ENCODE assay signal across 8 mouse cellular contexts in genomic region chr2:170220871-170221369, GRCm38 (mm10).
DNase-seq lines count a peak whose midpoint lies in the region; ATAC-seq and TF ChIP-seq lines count a peak whose summit lies in the region.

No protein-coding gene starts in this region.

- H3K4me3 ChIP-seq in forebrain, postnatal 0 days (ENCODE audit: low read depth, low read length), result peak overlapping the region; percentile 28
- H3K4me3 ChIP-seq in hindbrain, embryonic 12.5 days, result peak overlapping the region; percentile 24
- peak overlapping the region; percentile 22; the same call in 1 of the 2 replicates for H3K4me3 ChIP-seq in limb, embryonic 11.5 days (ENCODE audit: low read depth, low read length)

- peak overlapping the region; percentile 83; the same call in 1 of the 2 replicates for H3K27ac ChIP-seq in forebrain, postnatal 0 days (ENCODE audit: low read depth, low read length)
- peak overlapping the region; percentile 96 for H3K27ac ChIP-seq in hindbrain, embryonic 12.5 days
- 0 out of 2 replicates have a peak overlapping the region, but pooled peaks have one; percentile 16 for H3K27ac ChIP-seq in limb, embryonic 11.5 days (replicated peaks; ENCODE audit: low read depth, low read length)

- H3K4me2 ChIP-seq in forebrain, postnatal 0 days (ENCODE audit: low read depth), result peak overlapping the region; percentile 68
- H3K4me2 ChIP-seq in hindbrain, embryonic 12.5 days (replicated peaks), result peak overlapping the region; percentile 58
- peak overlapping the region; percentile 74 for H3K4me2 ChIP-seq in limb, embryonic 11.5 days (ENCODE audit: low read depth, severe bottlenecking)

- DNase-seq in MEL-GATA-1-ER (ENCODE audit: extremely low read depth, low read depth), result peak; percentile 65
- peak; percentile 52 for DNase-seq in brain, adult 2 months (ENCODE audit: low read depth, low spot score)
- peak; percentile 80 for DNase-seq in forebrain, postnatal 0 days
- peak; percentile 70 for DNase-seq in limb, embryonic 11.5 days (ENCODE audit: low spot score)
- DNase-seq in mesoderm, embryonic 11.5 days (ENCODE audit: low read depth, low spot score), result peak; percentile 71
- peak; percentile 49 to 69 for DNase-seq in spleen, postnatal 36 days (ENCODE audit: low spot score in 2 of 2)
- no peak for DNase-seq in cerebellum, adult 18-20 months

- H3K9me3 ChIP-seq in forebrain, postnatal 0 days (ENCODE audit: low read length), result no peaks in the 10 kb centered on the region
- no peaks in the 10 kb centered on the region for H3K9me3 ChIP-seq in hindbrain, embryonic 12.5 days (replicated peaks)
- no peaks in the 10 kb centered on the region for H3K9me3 ChIP-seq in limb, embryonic 11.5 days (ENCODE audit: control insufficient read depth, low read length)

- no peak for TF ChIP-seq CTCF in forebrain, postnatal 0 days (IDR thresholded peaks at IDR 0.05; ENCODE audit: low read depth)

- peak; percentile 65 for ATAC-seq in forebrain, postnatal 0 days
- ATAC-seq in hindbrain, embryonic 12.5 days (ENCODE audit: low FRiP score), result no peak
- no peak for ATAC-seq in limb, embryonic 11.5 days (ENCODE audit: insufficient number of reproducible peaks, low FRiP score, low TSS enrichment, low read depth)

- H3K9ac ChIP-seq in forebrain, postnatal 0 days, result peak overlapping the region; percentile 43
- H3K9ac ChIP-seq in hindbrain, embryonic 12.5 days, result peak overlapping the region; percentile 42
- H3K9ac ChIP-seq in limb, embryonic 11.5 days (ENCODE audit: low read length), result no peak overlapping the region

- no peaks in the 10 kb centered on the region for H3K36me3 ChIP-seq in forebrain, postnatal 0 days (ENCODE audit: insufficient read depth)
- H3K36me3 ChIP-seq in hindbrain, embryonic 12.5 days, result no peaks in the 10 kb centered on the region
- H3K36me3 ChIP-seq in limb, embryonic 11.5 days (ENCODE audit: control insufficient read depth, insufficient read depth, low read length), result no peaks in the 10 kb centered on the region

- peaks cover 26% of the 10 kb centered on the region for H3K4me1 ChIP-seq in forebrain, postnatal 0 days (ENCODE audit: insufficient read depth)
- peaks cover 52% of the 10 kb centered on the region for H3K4me1 ChIP-seq in hindbrain, embryonic 12.5 days
- H3K4me1 ChIP-seq in limb, embryonic 11.5 days (ENCODE audit: control insufficient read depth, insufficient read depth, low read length), result peaks cover 23% of the 10 kb centered on the region

- WGBS in forebrain, postnatal 0 days, result under 1% methylated on average over 20 of the region's 20 CpGs
- WGBS in hindbrain, embryonic 12.5 days, result under 1% methylated on average over 20 of the region's 20 CpGs
- under 1% methylated on average over 20 of the region's 20 CpGs for WGBS in limb, embryonic 11.5 days

- no peaks in the 10 kb centered on the region for H3K27me3 ChIP-seq in forebrain, postnatal 0 days (ENCODE audit: insufficient read depth, low read length)
- no peaks in the 10 kb centered on the region for H3K27me3 ChIP-seq in hindbrain, embryonic 12.5 days
- H3K27me3 ChIP-seq in limb, embryonic 11.5 days (ENCODE audit: control insufficient read depth, insufficient read depth, low read length), result no peaks in the 10 kb centered on the region

Comparison
In these comparisons a context has a peak if more than half of its experiments do, and no peak if none do; other contexts are left out.
1. DNase-seq: peak in MEL-GATA-1-ER (single experiment), brain, adult 2 months (single experiment), forebrain, postnatal 0 days (single experiment), limb, embryonic 11.5 days (single experiment), mesoderm, embryonic 11.5 days (single experiment) and spleen, postnatal 36 days (2 of 2); none in cerebellum, adult 18-20 months (0 of 2).
2. H3K27ac ChIP-seq: peak in every context shown above with its lines; median percentile 96 in hindbrain, embryonic 12.5 days; 83 in forebrain, postnatal 0 days; 16 in limb, embryonic 11.5 days.
3. Peak in every context shown above with its lines, with median percentiles within 50 percentile points of each other: H3K4me2 ChIP-seq and H3K4me3 ChIP-seq.